Mouse (Mus musculus) erythroblast, embryonic 14.5 days (primary cell): ENCODE results near the gene Plxnc1.
A peak's percentile ranks its signal among the peaks of the same experiment; 100 is the strongest.

ENCODE experiments used
- GATA1 ChIP-seq: IDR thresholded peaks from 2 replicates; pipeline ENCODE4 v1.6.1; 2012; ENCODE audit warnings: low read length, inconsistent platforms, mixed read lengths
- TAL1 ChIP-seq: IDR thresholded peaks from 3 replicates; pipeline ENCODE4 v1.6.1; 2012; ENCODE audit warnings: low read length, inconsistent platforms, mixed read lengths

DNA sequence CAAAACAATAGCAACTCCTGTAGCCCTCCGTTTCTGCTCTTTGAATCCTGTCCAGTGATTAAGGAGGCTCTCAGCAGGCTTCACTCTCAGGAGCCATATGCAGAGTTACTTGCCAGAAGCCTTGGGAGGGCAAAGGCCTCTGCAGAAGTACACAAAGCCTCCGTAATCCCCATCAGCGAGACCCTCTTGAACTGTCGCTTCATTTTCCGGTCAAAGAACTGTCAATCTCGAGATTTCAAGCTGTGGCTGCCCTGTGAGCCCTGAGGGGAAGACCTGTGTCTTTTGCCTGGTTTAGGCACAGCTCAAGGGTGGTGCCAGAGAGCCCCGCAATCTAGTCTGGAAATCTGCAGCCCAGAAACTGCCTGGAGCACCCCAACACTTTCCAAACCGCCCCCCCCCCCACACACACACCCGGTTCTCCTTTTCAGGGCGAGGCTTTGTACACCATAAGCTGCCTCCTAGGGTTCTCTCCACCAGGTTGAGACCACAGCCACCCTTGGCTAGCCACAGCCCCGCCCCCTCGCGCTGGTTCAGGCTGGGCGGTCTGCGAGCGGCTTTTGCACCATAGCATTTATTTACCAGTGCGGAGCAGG, 2.1 kb downstream of the Plxnc1 start:
- TF ChIP-seq TAL1 (no peak), GATA1 (peak; percentile 54)
